Mouse (Mus musculus) kidney, embryonic 15.5 days (tissue): ENCODE measurements around the gene Pipox. TPM values are rescaled to one million over a fixed set of nuclear protein-coding genes. Genes with fewer than 3 reads are reported as not detected.

Experiments
- ATAC-seq: fragments of 200-750 bp; cut with Nextera tagmentation; replicated peaks from 2 replicates; pipeline ENCODE4 v1.8.0; 2017; ENCODE audit warnings: moderate TSS enrichment; ENCODE audit not compliant: low FRiP score
- H3K27ac ChIP-seq: fragments of 300-500 bp; sonication (generic); 2 replicates; pipeline ENCODE4 v1.5.1; 2015; ENCODE audit warnings: mild to moderate bottlenecking, inconsistent platforms
- H3K27me3 ChIP-seq: fragments of 300-500 bp; sonication (generic); 2 replicates; pipeline ENCODE4 v1.6.1; 2015; ENCODE audit warnings: inconsistent platforms
- H3K36me3 ChIP-seq: fragments of 300-500 bp; sonication (generic); 2 replicates; pipeline ENCODE4 v1.6.1; 2015; ENCODE audit warnings: inconsistent platforms
- H3K4me1 ChIP-seq: fragments of 300-500 bp; sonication (generic); 2 replicates; pipeline ENCODE4 v1.6.1; 2015; ENCODE audit warnings: inconsistent platforms
- H3K4me2 ChIP-seq: fragments of 300-500 bp; sonication (generic); 2 replicates; pipeline ENCODE4 v1.6.1; 2015; ENCODE audit warnings: moderate library complexity, mild to moderate bottlenecking, inconsistent platforms
- H3K4me3 ChIP-seq: fragments of 300-500 bp; sonication (generic); replicated peaks from 2 replicates; pipeline ENCODE4 v1.5.1; 2015; ENCODE audit warnings: mild to moderate bottlenecking, inconsistent platforms
- H3K9ac ChIP-seq: fragments of 300-500 bp; sonication (generic); 2 replicates; pipeline ENCODE4 v1.6.1; 2015; ENCODE audit warnings: mild to moderate bottlenecking, inconsistent platforms
- H3K9me3 ChIP-seq: fragments of 300-500 bp; sonication (generic); replicated peaks from 2 replicates; pipeline ENCODE4 v1.6.1; 2016; ENCODE audit warnings: inconsistent platforms
- WGBS: fragments of 180-500 bp; shearing (Covaris S2); methylation state at CpG from one replicate; pipeline ENCODE4 v1.1.7; 2015; ENCODE audit warnings: mixed read lengths; 5-methylcytosine and 5-hydroxymethylcytosine counted together
- polyA plus RNA-seq: library from polyadenylated mRNA; unstranded; fragments of >200 nt; fragmentation: Nextera tagmentation; extraction: Ambion mirVana; gene quantifications from 2 replicates; pipeline ENCODE4 v1.2.1, GENCODE M21; 2015

The Pipox gene
- polyA plus RNA-seq, 1 experiment from 2014 or later: 10.8 TPM

DNA sequence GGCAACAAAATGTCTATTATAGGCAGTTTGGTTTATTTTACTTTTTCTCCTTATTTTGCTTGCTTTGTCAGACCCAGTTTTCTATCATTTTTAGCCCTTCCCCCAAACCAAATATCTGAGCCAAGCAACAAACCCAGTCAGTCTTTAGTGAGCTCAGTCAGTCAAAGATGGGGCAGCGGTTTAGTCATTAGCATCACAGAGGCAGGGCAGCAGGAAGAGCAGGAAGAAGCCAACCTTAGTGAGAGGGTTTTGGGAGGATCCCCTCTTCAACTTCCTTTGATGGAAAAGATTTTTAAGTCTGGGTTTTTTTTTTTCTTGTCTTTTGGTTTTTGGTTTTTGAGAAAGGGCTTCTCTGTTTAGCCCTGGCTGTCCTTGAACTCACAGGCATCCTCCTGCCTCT is 10.8 kb upstream of the Pipox start:
- Histone ChIP-seq H3K27me3 (peaks cover 51% of the 10 kb centered on the region), H3K4me1 (peaks cover 14% of the 10 kb centered on the region), H3K36me3 (no peaks in the 10 kb centered on the region), H3K9me3 (no peaks in the 10 kb centered on the region), H3K4me3 (no peak overlapping the region), H3K9ac (no peak overlapping the region), H3K27ac (no peak overlapping the region), H3K4me2 (no peak overlapping the region)
- WGBS: 27% methylated on average over 1 of the region's 1 CpGs
- ATAC-seq: no peak

DNA sequence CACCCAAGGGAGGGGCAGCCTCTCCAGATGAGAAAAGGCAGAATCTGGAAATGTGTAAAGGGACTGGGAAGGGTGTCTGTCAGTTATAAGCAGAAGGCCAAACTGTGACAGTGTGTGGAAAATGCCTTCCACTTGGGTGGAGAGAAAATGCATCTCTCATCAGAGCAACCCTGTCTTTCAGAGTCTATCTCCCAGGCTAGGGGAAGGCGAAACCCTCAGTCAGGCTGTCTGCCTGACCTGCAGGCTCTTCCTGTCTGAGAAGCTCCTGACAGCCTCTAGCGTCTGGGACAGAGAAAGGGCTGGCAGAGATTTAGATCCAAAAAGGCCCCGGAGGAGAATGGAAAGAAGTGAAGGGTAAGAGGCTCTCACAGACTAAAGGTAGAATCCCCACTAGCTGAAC is 9.9 kb upstream of the Pipox start:
- no peaks in the 10 kb centered on the region for H3K9me3 ChIP-seq
- H3K4me2 ChIP-seq: no peak overlapping the region
- peaks cover 14% of the 10 kb centered on the region for H3K4me1 ChIP-seq
- WGBS: 37% methylated on average over 3 of the region's 3 CpGs
- H3K4me3 ChIP-seq: no peak overlapping the region
- H3K27ac ChIP-seq: no peak overlapping the region
- H3K27me3 ChIP-seq: peaks cover 48% of the 10 kb centered on the region
- H3K9ac ChIP-seq: no peak overlapping the region
- ATAC-seq: no peak
- H3K36me3 ChIP-seq: no peaks in the 10 kb centered on the region

GRCm38 (mm10) chr11:77901775-77902355 is 8.0 kb upstream of the Pipox start:
- no peak for ATAC-seq
- H3K4me3 ChIP-seq: no peak overlapping the region
- 46% methylated on average over 8 of the region's 8 CpGs for WGBS
- H3K9me3 ChIP-seq: no peaks in the 10 kb centered on the region
- H3K4me2 ChIP-seq: no peak overlapping the region
- no peaks in the 10 kb centered on the region for H3K36me3 ChIP-seq
- H3K9ac ChIP-seq: no peak overlapping the region
- peaks cover 53% of the 10 kb centered on the region for H3K27me3 ChIP-seq
- H3K4me1 ChIP-seq: peaks cover 14% of the 10 kb centered on the region
- no peak overlapping the region for H3K27ac ChIP-seq

- WGBS: 59% methylated on average over 5 of the region's 5 CpGs
- Histone ChIP-seq H3K27ac (no peak overlapping the region), H3K9me3 (no peaks in the 10 kb centered on the region), H3K4me3 (no peak overlapping the region), H3K4me2 (no peak overlapping the region), H3K4me1 (peaks cover 15% of the 10 kb centered on the region), H3K27me3 (peaks cover 55% of the 10 kb centered on the region), H3K36me3 (no peaks in the 10 kb centered on the region), H3K9ac (no peak overlapping the region)
- no peak for ATAC-seq
Measured at GRCm38 (mm10) chr11:77901366-77901765, 7.5 kb upstream of the Pipox start.

GRCm38 (mm10) chr11:77900696-77901095 is 6.8 kb upstream of the Pipox start:
- H3K27me3 ChIP-seq: peaks cover 62% of the 10 kb centered on the region
- H3K4me1 ChIP-seq: peaks cover 19% of the 10 kb centered on the region
- no peak overlapping the region for H3K4me2 ChIP-seq
- no peak overlapping the region for H3K4me3 ChIP-seq
- WGBS: 88% methylated on average over 4 of the region's 4 CpGs
- H3K27ac ChIP-seq: no peak overlapping the region
- ATAC-seq: no peak
- H3K9me3 ChIP-seq: no peaks in the 10 kb centered on the region
- no peaks in the 10 kb centered on the region for H3K36me3 ChIP-seq
- no peak overlapping the region for H3K9ac ChIP-seq

DNA sequence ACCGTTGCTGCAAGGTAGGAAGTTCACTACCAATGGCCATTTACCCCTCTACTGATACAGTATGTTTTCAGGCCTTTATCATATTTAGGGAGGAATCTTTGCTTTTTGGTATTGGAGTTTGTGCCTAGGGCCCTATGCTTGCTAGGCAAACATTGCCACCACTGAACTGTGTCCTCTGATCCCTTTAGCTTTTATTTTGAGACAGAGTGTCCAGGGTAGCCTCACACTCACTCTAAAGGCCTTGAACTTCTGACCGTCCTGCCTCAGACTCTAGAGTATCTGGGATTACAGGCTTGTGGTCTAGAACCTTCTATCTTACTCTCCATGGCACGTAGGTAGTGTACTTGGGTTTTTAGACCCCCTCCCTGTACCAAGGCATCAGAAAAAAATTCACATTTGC is 6.3 kb upstream of the Pipox start:
- H3K4me1 ChIP-seq: peaks cover 23% of the 10 kb centered on the region
- 90% methylated on average over 3 of the region's 3 CpGs for WGBS
- no peaks in the 10 kb centered on the region for H3K9me3 ChIP-seq
- H3K4me3 ChIP-seq: no peak overlapping the region
- H3K4me2 ChIP-seq: no peak overlapping the region
- no peaks in the 10 kb centered on the region for H3K36me3 ChIP-seq
- H3K9ac ChIP-seq: no peak overlapping the region
- no peak for ATAC-seq
- H3K27me3 ChIP-seq: peaks cover 67% of the 10 kb centered on the region
- H3K27ac ChIP-seq: no peak overlapping the region

- Histone ChIP-seq H3K4me2 (peak overlapping the region; percentile 8; the same call in 1 of the 2 replicates), H3K36me3 (no peaks in the 10 kb centered on the region), H3K27me3 (peaks cover 61% of the 10 kb centered on the region), H3K9ac (no peak overlapping the region), H3K27ac (no peak overlapping the region), H3K4me1 (peaks cover 43% of the 10 kb centered on the region), H3K4me3 (no peak overlapping the region), H3K9me3 (no peaks in the 10 kb centered on the region)
- WGBS: 23% methylated on average over 23 of the region's 23 CpGs
- ATAC-seq: no peak
Measured at GRCm38 (mm10) chr11:77896820-77897805, 3.2 kb upstream of the Pipox start.

- Histone ChIP-seq H3K4me2 (peak overlapping the region; percentile 8; the same call in 1 of the 2 replicates), H3K36me3 (no peaks in the 10 kb centered on the region), H3K27me3 (peaks cover 58% of the 10 kb centered on the region), H3K27ac (no peak overlapping the region), H3K4me1 (peaks cover 38% of the 10 kb centered on the region), H3K9me3 (no peaks in the 10 kb centered on the region), H3K4me3 (no peak overlapping the region), H3K9ac (no peak overlapping the region)
- 53% methylated on average over 6 of the region's 6 CpGs for WGBS
- ATAC-seq: no peak
Measured at GRCm38 (mm10) chr11:77896480-77896819, 2.6 kb upstream of the Pipox start.

DNA sequence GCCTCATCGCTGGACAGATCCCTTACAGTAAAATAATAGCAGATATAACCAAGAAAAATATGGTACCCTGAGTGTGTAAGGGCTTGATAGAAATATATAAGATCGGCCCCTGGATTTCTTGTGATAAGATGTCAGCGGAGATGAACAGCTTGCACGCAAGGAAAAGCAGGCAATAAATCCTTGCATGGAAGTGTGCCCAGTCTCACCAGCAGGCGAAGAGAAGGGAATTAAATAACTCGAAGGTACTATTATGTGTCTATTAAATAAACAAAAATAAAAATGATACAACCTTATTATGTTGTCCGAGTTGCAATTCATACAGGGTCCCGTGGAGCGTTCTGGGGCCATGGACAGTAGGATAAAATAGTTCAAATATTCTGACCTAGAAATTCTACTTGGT is 2.1 kb upstream of the Pipox start:
- Histone ChIP-seq H3K27ac (no peak overlapping the region), H3K27me3 (peaks cover 54% of the 10 kb centered on the region), H3K4me2 (no peak overlapping the region), H3K9ac (no peak overlapping the region), H3K4me1 (peaks cover 37% of the 10 kb centered on the region), H3K9me3 (no peaks in the 10 kb centered on the region), H3K36me3 (no peaks in the 10 kb centered on the region), H3K4me3 (no peak overlapping the region)
- no peak for ATAC-seq
- 51% methylated on average over 9 of the region's 9 CpGs for WGBS

DNA sequence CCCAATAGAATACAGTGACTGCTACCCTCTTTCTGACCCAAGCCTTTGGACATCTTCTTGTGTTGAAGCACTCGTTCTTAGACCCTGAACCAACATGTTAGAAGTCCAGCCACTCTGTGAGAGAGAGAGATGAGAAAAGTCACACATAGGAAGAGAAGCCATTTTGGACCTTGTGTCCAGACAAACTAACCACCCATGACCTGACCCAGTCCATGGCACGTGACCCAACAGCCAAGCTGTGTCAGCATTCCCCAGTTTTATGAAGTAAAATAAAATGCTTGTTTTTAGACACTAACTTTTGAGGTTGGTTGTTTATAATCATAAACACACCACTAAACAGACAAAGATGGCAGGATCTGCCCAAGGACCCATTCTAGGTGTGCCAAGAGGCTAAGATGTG is 1.1 kb upstream of the Pipox start:
- no peak overlapping the region for H3K27ac ChIP-seq
- peaks cover 41% of the 10 kb centered on the region for H3K4me1 ChIP-seq
- no peak overlapping the region for H3K4me3 ChIP-seq
- ATAC-seq: no peak
- no peaks in the 10 kb centered on the region for H3K36me3 ChIP-seq
- H3K27me3 ChIP-seq: peaks cover 53% of the 10 kb centered on the region
- WGBS: 79% methylated on average over 2 of the region's 2 CpGs
- no peak overlapping the region for H3K9ac ChIP-seq
- H3K4me2 ChIP-seq: no peak overlapping the region
- H3K9me3 ChIP-seq: no peaks in the 10 kb centered on the region

DNA sequence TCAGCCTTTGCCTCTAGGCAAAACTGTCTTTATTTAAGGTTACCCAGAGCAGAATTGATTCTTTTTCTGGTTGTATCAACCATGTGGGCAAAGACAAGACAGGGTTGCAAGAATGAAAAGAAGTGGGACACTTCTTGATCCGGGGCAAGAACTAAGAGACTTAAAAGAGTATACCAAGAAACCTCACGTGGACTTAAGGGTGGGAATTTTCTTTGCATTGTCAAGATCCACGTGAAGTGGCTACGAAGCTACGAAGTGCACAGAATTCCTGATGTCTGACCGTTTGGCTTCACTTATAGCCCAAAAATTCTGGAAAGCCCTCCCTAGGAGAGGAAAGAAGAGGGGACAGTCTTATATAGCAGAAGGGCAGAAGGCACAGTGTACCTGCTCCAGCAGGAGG is 613 bp downstream of the Pipox start:
- no peak for ATAC-seq
- Histone ChIP-seq H3K36me3 (no peaks in the 10 kb centered on the region), H3K27ac (peak overlapping the region; percentile 87), H3K4me3 (peak overlapping the region; percentile 4; the same call in 1 of the 2 replicates), H3K4me1 (peaks cover 41% of the 10 kb centered on the region), H3K27me3 (peaks cover 45% of the 10 kb centered on the region), H3K9ac (no peak overlapping the region), H3K4me2 (peak overlapping the region; percentile 40), H3K9me3 (no peaks in the 10 kb centered on the region)
- 30% methylated on average over 6 of the region's 6 CpGs for WGBS

- H3K4me2 ChIP-seq: peak overlapping the region; percentile 21; the same call in 1 of the 2 replicates
- H3K27ac ChIP-seq: peak overlapping the region; percentile 87; the same call in 1 of the 2 replicates
- 13% methylated on average over 5 of the region's 5 CpGs for whole genome bisulfite sequencing
Measured at GRCm38 (mm10) chr11:77892883-77893282, 1.0 kb downstream of the Pipox start.

More at GRCm38 (mm10) chr11:77892883-77893282, 1.0 kb downstream of the Pipox start:
- Histone ChIP-seq H3K4me1 (peaks cover 41% of the 10 kb centered on the region), H3K9ac (no peak overlapping the region), H3K4me3 (peak overlapping the region; percentile 4; the same call in 1 of the 2 replicates), H3K9me3 (no peaks in the 10 kb centered on the region), H3K27me3 (peaks cover 44% of the 10 kb centered on the region), H3K36me3 (no peaks in the 10 kb centered on the region)
- no peak for ATAC-seq
